7 mouse cellular contexts compared by ENCODE assay signal in genomic region chr4:155066834-155067522, GRCm38 (mm10). TPM values are rescaled to one million over a fixed set of nuclear protein-coding genes. Genes with fewer than 3 reads are reported as not detected.
DNase-seq lines count a peak whose midpoint lies in the region; ATAC-seq and TF ChIP-seq lines count a peak whose summit lies in the region.

Pex10 (plus strand) TSS chr4:155067016.

- no peak for TF ChIP-seq CTCF in intestine, postnatal 0 days (IDR thresholded peaks at IDR 0.05; ENCODE audit: low read depth)
- no peak for TF ChIP-seq CTCF in small intestine, adult 2 months (IDR thresholded peaks at IDR 0.05; ENCODE audit: extremely low read depth, insufficient read length, insufficient replicate concordance, low read depth, low read length)

- H3K4me1 ChIP-seq in embryonic facial prominence, embryonic 10.5 days, result peaks cover 42% of the 10 kb centered on the region
- H3K4me1 ChIP-seq in intestine, postnatal 0 days (replicated peaks; ENCODE audit: control insufficient read depth, insufficient read depth, low read length), result peaks cover 5% of the 10 kb centered on the region
- peaks cover 17% of the 10 kb centered on the region for H3K4me1 ChIP-seq in midbrain, embryonic 12.5 days
- H3K4me1 ChIP-seq in small intestine, adult 2 months (ENCODE audit: control insufficient read depth, insufficient read depth, insufficient read length, low read length), result peaks cover 9% of the 10 kb centered on the region

- peak; percentile 99 for DNase-seq in adrenal gland, postnatal 10 days
- peak; percentile 98 for DNase-seq in embryonic facial prominence, embryonic 10.5 days (ENCODE audit: low spot score)
- no peak for DNase-seq in gonadal fat pad, adult 2 months (ENCODE audit: low read depth)
- peak; percentile 98 for DNase-seq in left cerebral cortex, postnatal 4 days

- intact Hi-C loops in left cerebral cortex, postnatal 4 days (cut with DNase I), result loop anchor here (5.0 kb wide), 1 partner anchor 85 kb away; no protein-coding TSS in a partner anchor

- whole genome bisulfite sequencing in embryonic facial prominence, embryonic 10.5 days, result 1% methylated on average over 48 of the region's 48 CpGs
- under 1% methylated on average over 48 of the region's 48 CpGs for WGBS in intestine, postnatal 0 days
- WGBS in midbrain, embryonic 12.5 days, result 1% methylated on average over 48 of the region's 48 CpGs
- under 1% methylated on average over 48 of the region's 48 CpGs for WGBS in small intestine, adult 2 months

- peak; percentile 76 for ATAC-seq in intestine, postnatal 0 days
- ATAC-seq in midbrain, embryonic 12.5 days (ENCODE audit: low FRiP score, low read depth), result peak; percentile 90

- H3K27ac ChIP-seq in embryonic facial prominence, embryonic 10.5 days (replicated peaks), result peak within 1 kb of the TSS; percentile 87
- H3K27ac ChIP-seq in intestine, postnatal 0 days (ENCODE audit: low read depth, low read length), result peak within 1 kb of the TSS; percentile 77
- peak within 1 kb of the TSS; percentile 77 for H3K27ac ChIP-seq in midbrain, embryonic 12.5 days (replicated peaks)
- H3K27ac ChIP-seq in small intestine, adult 2 months (ENCODE audit: insufficient read depth, low read depth, low read length), result peak within 1 kb of the TSS; percentile 62

- peak within 1 kb of the TSS; percentile 82 for H3K4me3 ChIP-seq in embryonic facial prominence, embryonic 10.5 days
- peak within 1 kb of the TSS; percentile 72 for H3K4me3 ChIP-seq in intestine, postnatal 0 days (ENCODE audit: low read depth, low read length)
- H3K4me3 ChIP-seq in midbrain, embryonic 12.5 days, result peak within 1 kb of the TSS; percentile 57
- H3K4me3 ChIP-seq in small intestine, adult 2 months (ENCODE audit: low read depth, low read length), result peak within 1 kb of the TSS; percentile 78

- H3K36me3 ChIP-seq in embryonic facial prominence, embryonic 10.5 days (replicated peaks), result peaks cover 42% of the 10 kb centered on the region
- peaks cover 32% of the 10 kb centered on the region for H3K36me3 ChIP-seq in intestine, postnatal 0 days (ENCODE audit: control insufficient read depth, insufficient read depth)
- peaks cover 37% of the 10 kb centered on the region for H3K36me3 ChIP-seq in midbrain, embryonic 12.5 days
- peaks cover 22% of the 10 kb centered on the region for H3K36me3 ChIP-seq in small intestine, adult 2 months (ENCODE audit: control insufficient read depth, insufficient read depth, low read length)

- no peaks in the 10 kb centered on the region for H3K9me3 ChIP-seq in embryonic facial prominence, embryonic 10.5 days
- H3K9me3 ChIP-seq in intestine, postnatal 0 days (ENCODE audit: control insufficient read depth), result no peaks in the 10 kb centered on the region
- no peaks in the 10 kb centered on the region for H3K9me3 ChIP-seq in midbrain, embryonic 12.5 days

- H3K9ac ChIP-seq in intestine, postnatal 0 days (ENCODE audit: low read depth, low read length), result peak within 1 kb of the TSS; percentile 82
- H3K9ac ChIP-seq in midbrain, embryonic 12.5 days (replicated peaks), result peak within 1 kb of the TSS; percentile 73

- H3K4me2 ChIP-seq in intestine, postnatal 0 days (replicated peaks; ENCODE audit: low read depth), result peak within 1 kb of the TSS; percentile 75
- peak within 1 kb of the TSS; percentile 69 for H3K4me2 ChIP-seq in midbrain, embryonic 12.5 days (replicated peaks)

- peak; percentile 84 for TF ChIP-seq POLR2A in small intestine, adult 2 months (IDR thresholded peaks at IDR 0.05; ENCODE audit: low read depth, low read length)

- H3K27me3 ChIP-seq in embryonic facial prominence, embryonic 10.5 days (replicated peaks; ENCODE audit: low read depth, poor library complexity, severe bottlenecking), result no peaks in the 10 kb centered on the region
- no peaks in the 10 kb centered on the region for H3K27me3 ChIP-seq in intestine, postnatal 0 days (replicated peaks; ENCODE audit: control insufficient read depth, insufficient read depth, low read length)
- no peaks in the 10 kb centered on the region for H3K27me3 ChIP-seq in midbrain, embryonic 12.5 days
- no peaks in the 10 kb centered on the region for H3K27me3 ChIP-seq in small intestine, adult 2 months (ENCODE audit: control insufficient read depth, insufficient read depth, low read length)

RNA-seq across cellular contexts. Expression of gene Pex10, which starts in this region (rescaled TPM):
- total RNA-seq in adrenal gland, postnatal 10 days (2021), result 10 to 100 TPM; 21.8 to 30.1 TPM
- polyA plus RNA-seq in embryonic facial prominence, embryonic 10.5 days (2016; fragmentation: Nextera tagmentation; extraction: Ambion mirVana), result 19.0 and 22.2 TPM in 2 replicates
- polyA plus RNA-seq in gonadal fat pad, adult 2 months (2012; rRNA removed), result 17.1 and 20.4 TPM in 2 replicates
- polyA plus RNA-seq in intestine, postnatal 0 days (2015; fragmentation: Nextera tagmentation; extraction: Ambion mirVana), result 11.7 and 12.9 TPM in 2 replicates
- total RNA-seq in left cerebral cortex, postnatal 4 days (2021), result 10 to 100 TPM; 12.0 to 13.5 TPM
- 16.0 and 19.2 TPM in 2 replicates for polyA plus RNA-seq in midbrain, embryonic 12.5 days (2016; fragmentation: Nextera tagmentation; extraction: Ambion mirVana)
- 7.8 and 15.2 TPM in 2 replicates for polyA plus RNA-seq in small intestine, adult 2 months (2012; rRNA removed)
